Mouse (Mus musculus) Patski (cell line): Measurements from ENCODE around the gene Stk24. TPM values are rescaled to one million over a fixed set of nuclear protein-coding genes. Genes with fewer than 3 reads are reported as not detected.

Experiments
- ATAC-seq: fragments of 100-300 bp; one replicate; pipeline ENCODE4 v1.8.0; 2021
- CTCF ChIA-PET: fragments of 350-600 bp; sonication (Branson Sonifier 250); formaldehyde crosslinking; loops from one replicate; lab custom pipeline; 2022; ENCODE audit warnings: inconsistent platforms; lab: Charles Lee
- POLR2A ChIA-PET: fragments of 350-600 bp; sonication (Branson Sonifier 250); formaldehyde crosslinking; loops from one replicate; lab custom pipeline; 2022; ENCODE audit warnings: antibody characterized with exemption, inconsistent platforms; lab: Charles Lee
- DNase-seq: peaks from one replicate; pipeline ENCODE4 v3.0.0-alpha.2; 2011; ENCODE audit warnings: low read depth, low spot score
- H3K27me3 ChIP-seq: fragments of 371-371 bp; one replicate; pipeline ENCODE4 v1.5.1; 2021
- CTCF ChIP-seq: fragments of 100-300 bp; IDR thresholded peaks from one replicate; pipeline ENCODE4 v1.5.1; 2021
- in situ Hi-C: fragments of 300-500 bp; cut with MboI; formaldehyde crosslinking; loops from 3 replicates; pipeline ENCODE4 v1.11.1; 2018; ENCODE audit warnings: low pct_unique_long_range_greater_than_20kb, mixed read lengths
- polyA plus RNA-seq: library from polyadenylated mRNA; unstranded; gene quantifications from one replicate; pipeline ENCODE4 v1.2.3, GENCODE M21; 2021

Stk24 gene
- polyA plus RNA-seq, 1 experiment from 2014 or later, result 94.0 TPM

GRCm38 (mm10) chr14:121352744-121353143, 27.1 kb downstream of the Stk24 start:
- ChIA-PET CTCF (no interaction called here), POLR2A (interaction anchor here (0.7 kb wide), 1 partner anchor 21 kb away, joined by 5 read pairs; no protein-coding TSS in a partner anchor)
- H3K27me3 ChIP-seq, result no peaks in the 10 kb centered on the region
- in situ Hi-C loops, result no loop called here
- TF ChIP-seq CTCF, result no peak
- ATAC-seq (no peak), DNase-seq (no peak)

- no peak for ATAC-seq
- no peak for DNase-seq
- in situ Hi-C loops, result no loop called here
- H3K27me3 ChIP-seq, result no peaks in the 10 kb centered on the region
- ChIA-PET POLR2A (no interaction called here), CTCF (interaction anchor here (0.7 kb wide), 1 partner anchor 11 kb away, joined by 3 read pairs; no protein-coding TSS in a partner anchor)
- TF ChIP-seq CTCF, result no peak
Measured at GRCm38 (mm10) chr14:121351737-121352136, 28.1 kb downstream of the Stk24 start.

GRCm38 (mm10) chr14:121350011-121350410, 29.8 kb downstream of the Stk24 start:
- DNase-seq (no peak), ATAC-seq (no peak)
- ChIA-PET CTCF (interaction anchor here (2.2 kb wide), 1 partner anchor 21 kb away, joined by 7 read pairs; no protein-coding TSS in a partner anchor), POLR2A (no interaction called here)
- TF ChIP-seq CTCF, result no peak
- H3K27me3 ChIP-seq, result no peaks in the 10 kb centered on the region
- in situ Hi-C loops, result no loop called here

GRCm38 (mm10) chr14:121349291-121349690, 30.5 kb downstream of the Stk24 start:
- CTCF ChIA-PET, result interaction anchor here (2.2 kb wide), 1 partner anchor 21 kb away, joined by 7 read pairs; no protein-coding TSS in a partner anchor
- TF ChIP-seq CTCF, result no peak
- H3K27me3 ChIP-seq, result no peaks in the 10 kb centered on the region
- POLR2A ChIA-PET, result interaction anchor here (0.6 kb wide), 1 partner anchor 21 kb away, joined by 5 read pairs; no protein-coding TSS in a partner anchor
- ATAC-seq (no peak), DNase-seq (no peak)
- in situ Hi-C loops, result no loop called here

GRCm38 (mm10) chr14:121348256-121348655, 31.6 kb downstream of the Stk24 start:
- no peak for ATAC-seq
- in situ Hi-C loops, result no loop called here
- no peak for TF ChIP-seq CTCF
- ChIA-PET POLR2A (no interaction called here), CTCF (interaction anchor here (1.5 kb wide), 1 partner anchor 23 kb away, joined by 3 read pairs; no protein-coding TSS in a partner anchor)
- DNase-seq, result no peak
- no peaks in the 10 kb centered on the region for H3K27me3 ChIP-seq

GRCm38 (mm10) chr14:121347134-121347533, 32.7 kb downstream of the Stk24 start:
- in situ Hi-C loops, result no loop called here
- ChIA-PET CTCF (interaction anchor here (1.5 kb wide), 1 partner anchor 22 kb away, joined by 3 read pairs; no protein-coding TSS in a partner anchor), POLR2A (interaction anchor here (0.9 kb wide), 1 partner anchor 23 kb away, joined by 8 read pairs; no protein-coding TSS in a partner anchor)
- ATAC-seq (no peak), DNase-seq (no peak)
- no peak for TF ChIP-seq CTCF
- H3K27me3 ChIP-seq, result no peaks in the 10 kb centered on the region

- no peak for TF ChIP-seq CTCF
- CTCF ChIA-PET, result interaction anchor here (2.0 kb wide), 1 partner anchor 8 kb away, joined by 4 read pairs; no protein-coding TSS in a partner anchor
- H3K27me3 ChIP-seq, result no peaks in the 10 kb centered on the region
- in situ Hi-C loops, result no loop called here
- no peak for DNase-seq
- POLR2A ChIA-PET, result interaction anchor here (0.9 kb wide), 1 partner anchor 23 kb away, joined by 8 read pairs; no protein-coding TSS in a partner anchor
- ATAC-seq, result no peak
Measured at GRCm38 (mm10) chr14:121346654-121347053, 33.2 kb downstream of the Stk24 start.

GRCm38 (mm10) chr14:121346053-121346452, 33.8 kb downstream of the Stk24 start:
- H3K27me3 ChIP-seq, result no peaks in the 10 kb centered on the region
- DNase-seq (no peak), ATAC-seq (no peak)
- TF ChIP-seq CTCF, result no peak
- ChIA-PET CTCF (interaction anchor here (0.8 to 2.0 kb wide), 4 partner anchors 9 to 31 kb away, joined by 4 read pairs; no protein-coding TSS in a partner anchor), POLR2A (no interaction called here)
- in situ Hi-C loops, result no loop called here

GRCm38 (mm10) chr14:121344928-121345327, 34.9 kb downstream of the Stk24 start:
- ChIA-PET POLR2A (interaction anchor here (0.8 kb wide), 1 partner anchor 11 kb away, joined by 3 read pairs; no protein-coding TSS in a partner anchor), CTCF (interaction anchor here (0.8 to 2.0 kb wide), 5 partner anchors 9 to 30 kb away, joined by 3 to 4 read pairs (median 4); no protein-coding TSS in a partner anchor)
- in situ Hi-C loops, result no loop called here
- H3K27me3 ChIP-seq, result no peaks in the 10 kb centered on the region
- ATAC-seq, result no peak
- DNase-seq, result no peak
- no peak for TF ChIP-seq CTCF

- no peak for ATAC-seq
- DNase-seq, result no peak
- ChIA-PET CTCF (interaction anchor here (1.1 to 1.2 kb wide), 2 partner anchors 13 to 20 kb away, joined by 3 to 6 read pairs; no protein-coding TSS in a partner anchor), POLR2A (interaction anchor here (0.6 to 0.8 kb wide), 2 partner anchors 18 to 113 kb away, joined by 3 read pairs; no protein-coding TSS in a partner anchor)
- in situ Hi-C loops, result no loop called here
- TF ChIP-seq CTCF, result no peak
- no peaks in the 10 kb centered on the region for H3K27me3 ChIP-seq
Measured at GRCm38 (mm10) chr14:121342885-121343284, 36.9 kb downstream of the Stk24 start.

- ChIA-PET CTCF (no interaction called here), POLR2A (no interaction called here)
- in situ Hi-C loops, result no loop called here
- no peak for ATAC-seq
- H3K27me3 ChIP-seq, result no peaks in the 10 kb centered on the region
- no peak for DNase-seq
- no peak for TF ChIP-seq CTCF
Measured at GRCm38 (mm10) chr14:121339951-121340401, 39.8 kb downstream of the Stk24 start.
